Mouse (Mus musculus): ENCODE results near the gene Pgs1. TPM values are rescaled to one million over a fixed set of nuclear protein-coding genes. Genes with fewer than 3 reads are reported as not detected.

Gene Pgs1
- polyA plus RNA-seq, 1 experiment from 2014 or later = 33.7 TPM

DNA sequence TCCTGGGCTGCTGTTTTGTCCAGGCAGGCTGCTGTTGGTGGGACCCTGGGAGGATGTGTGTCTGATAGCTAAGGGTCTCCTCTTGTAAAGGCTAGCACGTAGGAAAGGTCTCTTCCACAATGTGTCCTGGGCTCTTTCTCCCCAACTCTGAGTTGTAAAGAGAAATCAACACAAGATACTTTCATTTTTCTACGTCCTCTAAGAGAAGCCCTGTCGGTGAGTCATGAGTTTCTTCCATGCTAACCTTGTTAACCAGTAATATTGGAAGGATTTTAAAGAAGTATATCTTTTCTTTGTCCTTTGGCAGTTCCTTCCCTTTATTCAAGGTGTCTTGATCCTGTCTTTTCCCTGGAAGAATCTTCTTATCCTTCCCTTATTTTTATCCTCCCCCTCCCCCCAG, 9.6 kb downstream of the Pgs1 start:
- WGBS = 58% methylated on average over 3 of the region's 3 CpGs
- Histone ChIP-seq H3K4me2 (ENCODE audit: low read depth, low read length) (no peak overlapping the region), H3K9ac (replicated peaks; ENCODE audit: low read length) (no peak overlapping the region), H3K27me3 (ENCODE audit: control insufficient read depth, insufficient read depth, low read length) (no peaks in the 10 kb centered on the region), H3K36me3 (replicated peaks; ENCODE audit: control insufficient read depth, insufficient read depth, low read depth, low read length) (no peaks in the 10 kb centered on the region; the same call in 1 of the 2 replicates), H3K27ac (replicated peaks; ENCODE audit: low read depth, low read length) (no peak overlapping the region), H3K4me1 (ENCODE audit: control insufficient read depth, insufficient read depth, low read length) (no peaks in the 10 kb centered on the region), H3K9me3 (replicated peaks; ENCODE audit: control insufficient read depth, low read length) (no peaks in the 10 kb centered on the region), H3K4me3 (ENCODE audit: low read depth, low read length) (no peak overlapping the region)
- no peak for ATAC-seq (replicated peaks; ENCODE audit: insufficient number of reproducible peaks, low FRiP score, low TSS enrichment, low read depth)
- DNase-seq (ENCODE audit: low spot score) = no peak

DNA sequence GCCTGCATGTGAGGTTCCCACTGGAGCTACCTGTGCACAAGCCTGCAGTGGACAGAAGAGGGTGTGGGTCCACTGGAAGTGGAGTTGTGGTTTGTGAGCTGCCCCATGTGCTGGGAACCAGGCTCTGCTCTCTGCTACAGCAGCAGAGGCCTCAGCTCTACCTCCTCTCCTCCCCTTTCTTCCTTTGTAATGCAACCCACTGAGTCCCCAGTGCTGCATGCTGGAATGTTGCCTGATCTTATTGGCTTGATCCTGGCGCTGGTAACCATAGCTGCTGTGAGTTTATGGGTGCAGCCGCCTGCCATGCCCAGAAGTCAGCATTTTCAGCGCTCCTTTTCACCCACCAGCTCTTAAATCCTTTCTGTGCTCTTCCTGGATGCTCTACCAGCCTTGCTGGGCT, 10.0 kb downstream of the Pgs1 start:
- peaks cover 2% of the 10 kb centered on the region; the same call in 1 of the 2 replicates for H3K36me3 ChIP-seq (replicated peaks; ENCODE audit: control insufficient read depth, insufficient read depth, low read depth, low read length)
- 25% methylated on average over 3 of the region's 3 CpGs for WGBS
- no peak overlapping the region for H3K9ac ChIP-seq (replicated peaks; ENCODE audit: low read length)
- no peaks in the 10 kb centered on the region for H3K9me3 ChIP-seq (replicated peaks; ENCODE audit: control insufficient read depth, low read length)
- H3K27me3 ChIP-seq (ENCODE audit: control insufficient read depth, insufficient read depth, low read length) = no peaks in the 10 kb centered on the region
- H3K4me3 ChIP-seq (ENCODE audit: low read depth, low read length) = no peak overlapping the region
- no peaks in the 10 kb centered on the region for H3K4me1 ChIP-seq (ENCODE audit: control insufficient read depth, insufficient read depth, low read length)
- no peak for ATAC-seq (replicated peaks; ENCODE audit: insufficient number of reproducible peaks, low FRiP score, low TSS enrichment, low read depth)
- no peak overlapping the region for H3K27ac ChIP-seq (replicated peaks; ENCODE audit: low read depth, low read length)
- H3K4me2 ChIP-seq (ENCODE audit: low read depth, low read length) = no peak overlapping the region
- no peak for DNase-seq (ENCODE audit: low spot score)

GRCm38 (mm10) chr11:117997085-117997484, 11.0 kb downstream of the Pgs1 start:
- Histone ChIP-seq H3K9ac (replicated peaks; ENCODE audit: low read length) (no peak overlapping the region), H3K27ac (replicated peaks; ENCODE audit: low read depth, low read length) (no peak overlapping the region), H3K4me1 (ENCODE audit: control insufficient read depth, insufficient read depth, low read length) (no peaks in the 10 kb centered on the region), H3K9me3 (replicated peaks; ENCODE audit: control insufficient read depth, low read length) (no peaks in the 10 kb centered on the region), H3K27me3 (ENCODE audit: control insufficient read depth, insufficient read depth, low read length) (no peaks in the 10 kb centered on the region), H3K4me3 (ENCODE audit: low read depth, low read length) (no peak overlapping the region), H3K36me3 (replicated peaks; ENCODE audit: control insufficient read depth, insufficient read depth, low read depth, low read length) (peaks cover 5% of the 10 kb centered on the region), H3K4me2 (ENCODE audit: low read depth, low read length) (no peak overlapping the region)
- DNase-seq (ENCODE audit: low spot score) (no peak), ATAC-seq (replicated peaks; ENCODE audit: insufficient number of reproducible peaks, low FRiP score, low TSS enrichment, low read depth) (no peak)
- WGBS = 88% methylated on average over 2 of the region's 2 CpGs

DNA sequence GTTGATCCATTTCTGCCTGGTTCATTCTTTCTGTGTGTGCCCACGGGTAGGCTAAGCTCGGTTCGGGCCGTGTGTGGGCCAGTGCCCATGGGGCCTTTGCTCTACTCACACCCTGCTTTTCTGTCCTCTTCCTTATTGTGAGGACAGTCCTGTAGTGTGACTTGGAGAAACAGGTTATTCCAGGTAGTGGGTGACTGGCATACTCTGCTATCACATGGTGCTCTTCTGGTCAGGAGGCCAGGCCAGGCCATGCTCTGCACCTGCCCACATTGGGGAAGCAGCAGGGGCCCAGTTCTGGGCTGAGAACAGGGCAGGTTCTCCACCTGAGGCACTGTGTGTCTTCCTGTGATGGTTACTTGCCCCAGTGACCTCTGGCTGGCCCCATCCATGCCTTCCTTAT, 12.3 kb downstream of the Pgs1 start:
- Histone ChIP-seq H3K4me1 (ENCODE audit: control insufficient read depth, insufficient read depth, low read length) (no peaks in the 10 kb centered on the region), H3K27ac (replicated peaks; ENCODE audit: low read depth, low read length) (no peak overlapping the region), H3K9ac (replicated peaks; ENCODE audit: low read length) (no peak overlapping the region), H3K27me3 (ENCODE audit: control insufficient read depth, insufficient read depth, low read length) (no peaks in the 10 kb centered on the region), H3K4me2 (ENCODE audit: low read depth, low read length) (no peak overlapping the region), H3K4me3 (ENCODE audit: low read depth, low read length) (no peak overlapping the region), H3K9me3 (replicated peaks; ENCODE audit: control insufficient read depth, low read length) (no peaks in the 10 kb centered on the region), H3K36me3 (replicated peaks; ENCODE audit: control insufficient read depth, insufficient read depth, low read depth, low read length) (peaks cover 7% of the 10 kb centered on the region)
- 89% methylated on average over 4 of the region's 4 CpGs for WGBS
- ATAC-seq (replicated peaks; ENCODE audit: insufficient number of reproducible peaks, low FRiP score, low TSS enrichment, low read depth) = no peak
- no peak for DNase-seq (ENCODE audit: low spot score)

DNA sequence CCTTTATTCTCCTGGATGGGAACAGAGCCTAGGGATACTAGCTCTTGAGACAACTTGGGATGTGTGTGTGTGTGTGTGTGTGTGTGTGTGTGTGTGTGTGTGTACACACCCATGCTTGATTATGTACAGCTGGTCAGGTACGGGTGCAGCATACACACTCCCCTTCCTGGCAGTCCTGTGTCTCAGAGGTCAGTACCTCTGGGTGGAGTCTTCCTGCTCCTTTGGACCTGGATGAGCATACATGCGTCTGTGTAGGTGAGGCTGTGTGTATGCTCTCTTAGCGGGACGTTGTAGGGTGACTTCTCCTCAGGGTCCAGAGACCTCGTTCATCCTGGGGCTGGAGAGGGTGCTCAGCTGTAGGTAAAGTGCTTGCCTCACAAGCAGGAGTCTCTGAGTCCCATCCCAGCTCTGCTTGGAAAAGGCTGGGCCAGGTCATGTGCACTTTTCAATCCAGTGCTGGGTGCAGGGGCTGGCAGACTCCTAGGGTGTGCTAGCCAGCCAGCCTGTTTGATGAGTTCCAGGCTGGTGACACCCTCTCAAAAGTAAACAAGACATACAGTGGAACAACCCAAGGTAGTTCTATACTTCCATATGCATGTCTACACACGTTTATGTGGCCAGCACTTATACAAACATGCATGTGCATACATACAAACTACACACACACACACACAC, 13.3 kb downstream of the Pgs1 start:
- Histone ChIP-seq H3K9me3 (replicated peaks; ENCODE audit: control insufficient read depth, low read length) (no peaks in the 10 kb centered on the region), H3K27me3 (ENCODE audit: control insufficient read depth, insufficient read depth, low read length) (no peaks in the 10 kb centered on the region), H3K4me2 (ENCODE audit: low read depth, low read length) (no peak overlapping the region), H3K4me1 (ENCODE audit: control insufficient read depth, insufficient read depth, low read length) (no peaks in the 10 kb centered on the region), H3K4me3 (ENCODE audit: low read depth, low read length) (no peak overlapping the region), H3K36me3 (replicated peaks; ENCODE audit: control insufficient read depth, insufficient read depth, low read depth, low read length) (peaks cover 8% of the 10 kb centered on the region), H3K27ac (replicated peaks; ENCODE audit: low read depth, low read length) (no peak overlapping the region), H3K9ac (replicated peaks; ENCODE audit: low read length) (no peak overlapping the region)
- no peak for ATAC-seq (replicated peaks; ENCODE audit: insufficient number of reproducible peaks, low FRiP score, low TSS enrichment, low read depth)
- DNase-seq (ENCODE audit: low spot score) = no peak
- 85% methylated on average over 6 of the region's 6 CpGs for WGBS

GRCm38 (mm10) chr11:118000083-118000482, 14.0 kb downstream of the Pgs1 start:
- ATAC-seq (replicated peaks; ENCODE audit: insufficient number of reproducible peaks, low FRiP score, low TSS enrichment, low read depth) = no peak
- Histone ChIP-seq H3K9ac (replicated peaks; ENCODE audit: low read length) (no peak overlapping the region), H3K9me3 (replicated peaks; ENCODE audit: control insufficient read depth, low read length) (no peaks in the 10 kb centered on the region), H3K36me3 (replicated peaks; ENCODE audit: control insufficient read depth, insufficient read depth, low read depth, low read length) (peaks cover 8% of the 10 kb centered on the region), H3K4me3 (ENCODE audit: low read depth, low read length) (no peak overlapping the region), H3K4me1 (ENCODE audit: control insufficient read depth, insufficient read depth, low read length) (no peaks in the 10 kb centered on the region), H3K27me3 (ENCODE audit: control insufficient read depth, insufficient read depth, low read length) (no peaks in the 10 kb centered on the region), H3K4me2 (ENCODE audit: low read depth, low read length) (no peak overlapping the region), H3K27ac (replicated peaks; ENCODE audit: low read depth, low read length) (no peak overlapping the region)
- 42% methylated on average over 1 of the region's 1 CpGs for whole genome bisulfite sequencing
- DNase-seq (ENCODE audit: low spot score) = no peak

DNA sequence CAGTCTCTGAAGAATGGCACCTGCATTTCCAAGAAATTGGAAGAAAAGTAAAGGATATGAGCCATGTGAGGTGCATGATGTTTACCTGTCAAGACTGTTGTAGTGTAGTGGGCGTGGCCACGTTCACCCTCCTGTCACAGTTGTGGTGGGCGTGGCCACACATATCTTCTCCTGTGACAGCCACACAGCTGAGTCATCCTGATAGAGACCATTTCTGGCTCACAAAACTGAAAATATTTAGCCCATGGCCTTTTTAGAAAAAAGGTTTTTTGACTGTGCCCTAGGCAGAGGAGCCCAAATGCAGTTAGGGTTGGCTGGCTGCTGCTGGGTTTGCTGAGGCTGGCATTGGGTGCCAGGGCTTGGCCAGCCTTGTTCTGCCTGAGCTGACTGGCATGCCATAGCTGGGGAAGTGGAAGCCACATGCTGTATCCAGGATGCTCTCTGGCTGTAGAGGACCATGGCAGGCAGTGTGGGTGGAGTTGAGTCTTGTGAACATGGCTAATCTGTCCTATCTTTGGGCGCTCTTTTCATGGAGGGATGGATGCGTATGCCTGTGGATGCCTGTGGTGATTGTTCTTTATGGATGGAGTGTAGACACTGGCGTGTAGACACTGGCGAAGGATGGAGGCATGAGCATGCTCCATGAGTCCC, 14.6 kb downstream of the Pgs1 start:
- no peak overlapping the region for H3K9ac ChIP-seq (replicated peaks; ENCODE audit: low read length)
- H3K27ac ChIP-seq (replicated peaks; ENCODE audit: low read depth, low read length) = no peak overlapping the region
- no peak overlapping the region for H3K4me3 ChIP-seq (ENCODE audit: low read depth, low read length)
- DNase-seq (ENCODE audit: low spot score) (no peak), ATAC-seq (replicated peaks; ENCODE audit: insufficient number of reproducible peaks, low FRiP score, low TSS enrichment, low read depth) (no peak)
- no peaks in the 10 kb centered on the region for H3K9me3 ChIP-seq (replicated peaks; ENCODE audit: control insufficient read depth, low read length)
- H3K4me2 ChIP-seq (ENCODE audit: low read depth, low read length) = no peak overlapping the region
- H3K4me1 ChIP-seq (ENCODE audit: control insufficient read depth, insufficient read depth, low read length) = no peaks in the 10 kb centered on the region
- WGBS = 92% methylated on average over 7 of the region's 7 CpGs
- H3K27me3 ChIP-seq (ENCODE audit: control insufficient read depth, insufficient read depth, low read length) = no peaks in the 10 kb centered on the region
- peaks cover 12% of the 10 kb centered on the region for H3K36me3 ChIP-seq (replicated peaks; ENCODE audit: control insufficient read depth, insufficient read depth, low read depth, low read length)

GRCm38 (mm10) chr11:118003176-118003575, 17.1 kb downstream of the Pgs1 start:
- Histone ChIP-seq H3K4me1 (ENCODE audit: control insufficient read depth, insufficient read depth, low read length) (peaks cover 4% of the 10 kb centered on the region; the same call in 1 of the 2 replicates), H3K4me3 (ENCODE audit: low read depth, low read length) (no peak overlapping the region), H3K27ac (replicated peaks; ENCODE audit: low read depth, low read length) (no peak overlapping the region), H3K36me3 (replicated peaks; ENCODE audit: control insufficient read depth, insufficient read depth, low read depth, low read length) (peaks cover 12% of the 10 kb centered on the region), H3K9me3 (replicated peaks; ENCODE audit: control insufficient read depth, low read length) (no peaks in the 10 kb centered on the region), H3K9ac (replicated peaks; ENCODE audit: low read length) (no peak overlapping the region), H3K4me2 (ENCODE audit: low read depth, low read length) (no peak overlapping the region), H3K27me3 (ENCODE audit: control insufficient read depth, insufficient read depth, low read length) (no peaks in the 10 kb centered on the region)
- 95% methylated on average over 14 of the region's 14 CpGs for WGBS
- DNase-seq (ENCODE audit: low spot score) = no peak
- no peak for ATAC-seq (replicated peaks; ENCODE audit: insufficient number of reproducible peaks, low FRiP score, low TSS enrichment, low read depth)
